Mouse (Mus musculus): ENCODE data around the gene Rps6ka5.

- TF ChIP-seq POLR2A (IDR thresholded peaks at IDR 0.05; ENCODE audit: low read depth, low read length) (no peak), CTCF (IDR thresholded peaks at IDR 0.05; ENCODE audit: extremely low read depth, insufficient read depth, insufficient read length, insufficient replicate concordance) (no peak)
Measured at GRCm38 (mm10) chr12:100626273-100626990, 100.4 kb downstream of the Rps6ka5 start.
